Mouse (Mus musculus) forebrain, embryonic 13.5 days (tissue): Measurements from ENCODE around the gene Npr2. TPM values are rescaled to one million over a fixed set of nuclear protein-coding genes. Genes with fewer than 3 reads are reported as not detected.

Experiments used
- ATAC-seq: fragments of 200-750 bp; cut with Nextera tagmentation; 2 replicates; pipeline ENCODE4 v1.8.0; 2017
- H3K27ac ChIP-seq: fragments of 300-500 bp; sonication (generic); 2 replicates; pipeline ENCODE4 v1.5.1; 2015; ENCODE audit warnings: inconsistent platforms, mild to moderate bottlenecking, moderate library complexity
- H3K27me3 ChIP-seq: fragments of 300-500 bp; sonication (generic); 2 replicates; pipeline ENCODE4 v1.6.1; 2015; ENCODE audit warnings: mild to moderate bottlenecking, inconsistent platforms
- H3K36me3 ChIP-seq: fragments of 300-500 bp; sonication (generic); 2 replicates; pipeline ENCODE4 v1.6.1; 2015; ENCODE audit warnings: mild to moderate bottlenecking, inconsistent platforms; ENCODE audit not compliant: poor library complexity, severe bottlenecking
- H3K4me1 ChIP-seq: fragments of 300-500 bp; sonication (generic); 2 replicates; pipeline ENCODE4 v1.6.1; 2015; ENCODE audit warnings: inconsistent platforms
- H3K4me2 ChIP-seq: fragments of 300-500 bp; sonication (generic); 2 replicates; pipeline ENCODE4 v1.6.1; 2015; ENCODE audit warnings: inconsistent platforms, mild to moderate bottlenecking, moderate library complexity
- H3K4me3 ChIP-seq: fragments of 300-500 bp; sonication (generic); 2 replicates; pipeline ENCODE4 v1.5.1; 2015; ENCODE audit warnings: mild to moderate bottlenecking, inconsistent platforms
- H3K9ac ChIP-seq: fragments of 300-500 bp; sonication (generic); 2 replicates; pipeline ENCODE4 v1.6.1; 2015; ENCODE audit warnings: mild to moderate bottlenecking, inconsistent platforms
- H3K9me3 ChIP-seq: fragments of 300-500 bp; sonication (generic); replicated peaks from 2 replicates; pipeline ENCODE4 v1.6.1; 2016; ENCODE audit warnings: inconsistent platforms
- WGBS: fragments of 180-500 bp; shearing (Covaris S2); methylation state at CpG from one replicate; pipeline ENCODE4 v1.1.7; 2015; 5-methylcytosine and 5-hydroxymethylcytosine counted together
- polyA plus RNA-seq: library from polyadenylated mRNA; unstranded; fragments of >200 nt; fragmentation: Nextera tagmentation; extraction: Ambion mirVana; gene quantifications from 2 replicates; pipeline ENCODE4 v1.2.1, GENCODE M21; 2015

The Npr2 gene
- polyA plus RNA-seq, 1 experiment from 2014 or later: 9.1 TPM

- peak overlapping the region; percentile 88 for H3K9ac ChIP-seq
- 0 out of 2 replicates have a peak, but pooled peaks cover 4% of the 10 kb centered on the region for H3K36me3 ChIP-seq
- H3K27me3 ChIP-seq: no peaks in the 10 kb centered on the region
- H3K4me2 ChIP-seq: peak overlapping the region; percentile 81
- peak overlapping the region; percentile 71 for H3K4me3 ChIP-seq
- ATAC-seq: peak; percentile 59; the same call in 1 of the 2 replicates
- H3K9me3 ChIP-seq: no peaks in the 10 kb centered on the region
- peak overlapping the region; percentile 88 for H3K27ac ChIP-seq
- peaks cover 16% of the 10 kb centered on the region for H3K4me1 ChIP-seq
- WGBS: 5% methylated on average over 34 of the region's 34 CpGs
Observed at GRCm38 (mm10) chr4:43655656-43656338, 24.1 kb downstream of the Npr2 start.

- Histone ChIP-seq H3K9me3 (no peaks in the 10 kb centered on the region), H3K4me2 (peak within 1 kb of the TSS; percentile 81)
- WGBS: under 1% methylated on average over 34 of the region's 34 CpGs
Observed at GRCm38 (mm10) chr4:43656339-43657109, 24.8 kb downstream of the Npr2 start, which contains the start of gene Hint2. Gene Hint2, minus strand, starts transcription at chr4:43656466.

GRCm38 (mm10) chr4:43657146-43657545 lies 25.4 kb downstream of the Npr2 start:
- no peak overlapping the region for H3K27ac ChIP-seq
- WGBS: 61% methylated on average over 4 of the region's 4 CpGs
- peak overlapping the region; percentile 81 for H3K4me2 ChIP-seq
- no peak for ATAC-seq
- no peaks in the 10 kb centered on the region for H3K9me3 ChIP-seq
- H3K4me1 ChIP-seq: peaks cover 16% of the 10 kb centered on the region
- peaks cover 7% of the 10 kb centered on the region for H3K27me3 ChIP-seq
- H3K9ac ChIP-seq: no peak overlapping the region
- peak overlapping the region; percentile 71 for H3K4me3 ChIP-seq
- H3K36me3 ChIP-seq: no peaks in the 10 kb centered on the region

More at GRCm38 (mm10) chr4:43656339-43657109, 24.8 kb downstream of the Npr2 start, which contains the start of gene Hint2:
- Histone ChIP-seq H3K9ac (peak within 1 kb of the TSS; percentile 88), H3K4me1 (peaks cover 16% of the 10 kb centered on the region), H3K27me3 (peaks cover 1% of the 10 kb centered on the region; the same call in 1 of the 2 replicates), H3K27ac (peak within 1 kb of the TSS; percentile 88), H3K4me3 (peak within 1 kb of the TSS; percentile 71), H3K36me3 (0 out of 2 replicates have a peak, but pooled peaks cover 4% of the 10 kb centered on the region)
- peak; percentile 98 for ATAC-seq

- no peaks in the 10 kb centered on the region for H3K9me3 ChIP-seq
- no peak overlapping the region for H3K27ac ChIP-seq
- H3K9ac ChIP-seq: no peak overlapping the region
- no peak for ATAC-seq
- H3K27me3 ChIP-seq: peaks cover 36% of the 10 kb centered on the region
- no peak overlapping the region for H3K4me3 ChIP-seq
- 34% methylated on average over 4 of the region's 4 CpGs for WGBS
- no peaks in the 10 kb centered on the region for H3K36me3 ChIP-seq
- peaks cover 24% of the 10 kb centered on the region for H3K4me1 ChIP-seq
- no peak overlapping the region for H3K4me2 ChIP-seq
Observed at GRCm38 (mm10) chr4:43666412-43666811, 34.7 kb downstream of the Npr2 start.

- Histone ChIP-seq H3K9me3 (no peaks in the 10 kb centered on the region), H3K27ac (peak within 1 kb of the TSS; percentile 21; the same call in 1 of the 2 replicates), H3K4me2 (peak within 1 kb of the TSS; percentile 94), H3K4me3 (peak within 1 kb of the TSS; percentile 80), H3K4me1 (peaks cover 37% of the 10 kb centered on the region), H3K9ac (peak within 1 kb of the TSS; percentile 88), H3K27me3 (peaks cover 14% of the 10 kb centered on the region), H3K36me3 (peaks cover 1% of the 10 kb centered on the region; the same call in 1 of the 2 replicates)
- peak; percentile 97 for ATAC-seq
- WGBS: under 1% methylated on average over 35 of the region's 41 CpGs
Observed at GRCm38 (mm10) chr4:43668782-43669427, 37.2 kb downstream of the Npr2 start, which contains the start of the genes Tmem8b and Fam221b. Gene Tmem8b, plus strand, starts transcription at chr4:43668971. Gene Fam221b, minus strand, starts transcription at chr4:43669145.

GRCm38 (mm10) chr4:43669428-43669794 lies 37.7 kb downstream of the Npr2 start:
- H3K9me3 ChIP-seq: no peaks in the 10 kb centered on the region
- WGBS: under 1% methylated on average over 19 of the region's 25 CpGs
- ATAC-seq: peak; percentile 70
- H3K27ac ChIP-seq: peak overlapping the region; percentile 21; the same call in 1 of the 2 replicates
- peaks cover 37% of the 10 kb centered on the region for H3K4me1 ChIP-seq
- peak overlapping the region; percentile 88 for H3K9ac ChIP-seq
- H3K4me2 ChIP-seq: peak overlapping the region; percentile 94
- H3K27me3 ChIP-seq: peaks cover 12% of the 10 kb centered on the region
- peaks cover 6% of the 10 kb centered on the region for H3K36me3 ChIP-seq
- H3K4me3 ChIP-seq: peak overlapping the region; percentile 80

- no peak overlapping the region for H3K27ac ChIP-seq
- WGBS: 3% methylated on average over 2 of the region's 2 CpGs
- H3K4me3 ChIP-seq: no peak overlapping the region
- 0 out of 2 replicates have a peak overlapping the region, but pooled peaks have one; percentile 37 for H3K9ac ChIP-seq
- H3K4me1 ChIP-seq: peaks cover 37% of the 10 kb centered on the region
- H3K36me3 ChIP-seq: peaks cover 33% of the 10 kb centered on the region
- 0 out of 2 replicates have a peak, but pooled peaks have one; percentile 14 for ATAC-seq
- H3K27me3 ChIP-seq: no peaks in the 10 kb centered on the region
- no peaks in the 10 kb centered on the region for H3K9me3 ChIP-seq
- peak overlapping the region; percentile 94 for H3K4me2 ChIP-seq
Observed at GRCm38 (mm10) chr4:43672070-43672469, 40.3 kb downstream of the Npr2 start.

- no peaks in the 10 kb centered on the region for H3K27me3 ChIP-seq
- no peak overlapping the region for H3K4me3 ChIP-seq
- H3K9me3 ChIP-seq: no peaks in the 10 kb centered on the region
- no peak overlapping the region for H3K4me2 ChIP-seq
- no peak for ATAC-seq
- no peak overlapping the region for H3K27ac ChIP-seq
- peaks cover 33% of the 10 kb centered on the region for H3K4me1 ChIP-seq
- H3K36me3 ChIP-seq: peaks cover 49% of the 10 kb centered on the region
- H3K9ac ChIP-seq: no peak overlapping the region
- 83% methylated on average over 8 of the region's 8 CpGs for WGBS
Observed at GRCm38 (mm10) chr4:43673703-43674102, 42.0 kb downstream of the Npr2 start.

- peaks cover 62% of the 10 kb centered on the region for H3K36me3 ChIP-seq
- no peak overlapping the region for H3K4me2 ChIP-seq
- 79% methylated on average over 5 of the region's 5 CpGs for WGBS
- ATAC-seq: no peak
- no peaks in the 10 kb centered on the region for H3K27me3 ChIP-seq
- no peak overlapping the region for H3K4me3 ChIP-seq
- peaks cover 27% of the 10 kb centered on the region for H3K4me1 ChIP-seq
- no peak overlapping the region for H3K27ac ChIP-seq
- no peaks in the 10 kb centered on the region for H3K9me3 ChIP-seq
- H3K9ac ChIP-seq: no peak overlapping the region
Observed at GRCm38 (mm10) chr4:43674974-43675373, 43.2 kb downstream of the Npr2 start.

GRCm38 (mm10) chr4:43675608-43676007 lies 43.9 kb downstream of the Npr2 start:
- ATAC-seq: no peak
- no peak overlapping the region for H3K9ac ChIP-seq
- H3K36me3 ChIP-seq: peaks cover 67% of the 10 kb centered on the region
- H3K9me3 ChIP-seq: no peaks in the 10 kb centered on the region
- no peak overlapping the region for H3K27ac ChIP-seq
- H3K4me3 ChIP-seq: no peak overlapping the region
- 77% methylated on average over 4 of the region's 4 CpGs for WGBS
- no peak overlapping the region for H3K4me2 ChIP-seq
- H3K27me3 ChIP-seq: no peaks in the 10 kb centered on the region
- H3K4me1 ChIP-seq: peaks cover 20% of the 10 kb centered on the region

GRCm38 (mm10) chr4:43678541-43678940 lies 46.8 kb downstream of the Npr2 start:
- no peak overlapping the region for H3K4me3 ChIP-seq
- 88% methylated on average over 6 of the region's 6 CpGs for WGBS
- no peak overlapping the region for H3K4me2 ChIP-seq
- H3K36me3 ChIP-seq: peaks cover 95% of the 10 kb centered on the region
- no peaks in the 10 kb centered on the region for H3K9me3 ChIP-seq
- ATAC-seq: no peak
- H3K27me3 ChIP-seq: no peaks in the 10 kb centered on the region
- H3K4me1 ChIP-seq: no peaks in the 10 kb centered on the region
- H3K27ac ChIP-seq: no peak overlapping the region
- no peak overlapping the region for H3K9ac ChIP-seq
